ENCODE assay signal across 1 mouse cellular context in the genomic region with DNA sequence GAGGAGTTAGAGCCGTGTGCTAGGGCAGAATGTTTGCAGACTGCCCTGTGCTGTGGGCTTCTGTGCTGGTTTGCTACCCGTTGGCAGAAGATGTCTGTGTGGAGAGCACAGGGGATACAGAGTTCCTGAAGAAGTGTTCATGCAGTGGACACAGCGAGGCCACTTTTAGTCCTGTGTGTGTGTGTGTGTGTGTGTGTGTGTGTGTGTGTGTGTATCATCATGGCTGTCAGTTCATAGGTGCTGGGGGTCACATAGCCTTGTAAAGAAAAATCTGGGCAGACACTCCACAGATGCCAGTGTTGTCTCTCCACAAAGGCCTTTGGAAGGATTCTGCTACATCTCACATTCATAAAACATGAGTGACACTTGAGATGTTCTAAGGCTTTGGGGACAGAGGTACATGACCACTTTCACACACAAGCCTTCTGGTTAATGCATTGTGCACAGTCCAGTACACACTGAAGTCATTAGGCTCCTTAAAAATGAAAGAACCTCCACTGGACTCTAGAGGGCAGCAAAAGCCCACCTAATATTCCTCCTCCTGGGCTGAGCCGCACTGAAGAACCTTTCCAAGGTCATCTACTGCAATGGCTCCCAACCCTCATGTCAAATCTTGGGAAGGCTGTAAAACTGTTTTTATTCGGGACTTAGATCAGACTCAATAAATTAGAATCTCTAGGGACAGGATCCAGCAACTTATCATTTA.
A peak's percentile ranks its signal among the peaks of the same experiment; 100 is the strongest.
TF ChIP-seq lines count a peak whose summit lies in the region.

No protein-coding gene starts in this region.

TF ChIP-seq in CH12.LX, 34 proteins besides CTCF, POLR2A, EP300 and RAD21:
- TF ChIP-seq PAX5 (IDR thresholded peaks at IDR 0.05; ENCODE audit: low read length) (no peak), ELF1 (IDR thresholded peaks at IDR 0.05; ENCODE audit: low read depth, low read length) (no peak), TCF12 (IDR thresholded peaks at IDR 0.05; ENCODE audit: low read depth, low read length) (no peak), SMC3 (IDR thresholded peaks at IDR 0.05; ENCODE audit: low read depth, low read length) (peak; percentile 79), RCOR1 (conservative IDR thresholded peaks at IDR 0.05; ENCODE audit: low read depth, low read length) (no peak), MAZ (IDR thresholded peaks at IDR 0.05; ENCODE audit: low read depth, low read length) (no peak), JUND (conservative IDR thresholded peaks at IDR 0.05; ENCODE audit: low read depth, low read length) (0 out of 2 replicates have a peak, but pooled peaks have one; percentile 11), IRF4 (IDR thresholded peaks at IDR 0.05; ENCODE audit: low read depth, low read length) (no peak), NELFE (IDR thresholded peaks at IDR 0.05; ENCODE audit: low read depth, low read length) (no peak), USF2 (conservative IDR thresholded peaks at IDR 0.05; ENCODE audit: low read depth, low read length) (no peak), MAFK (IDR thresholded peaks at IDR 0.05; ENCODE audit: insufficient replicate concordance, low read length) (no peak), E2F4 (IDR thresholded peaks at IDR 0.05; ENCODE audit: insufficient replicate concordance, low read depth, low read length) (no peak), ZKSCAN1 (IDR thresholded peaks at IDR 0.05; ENCODE audit: borderline replicate concordance, low read depth, low read length) (no peak), GABPA (IDR thresholded peaks at IDR 0.05; ENCODE audit: insufficient replicate concordance, low read depth, low read length) (no peak), ZC3H11A (IDR thresholded peaks at IDR 0.05; ENCODE audit: low read depth, low read length) (no peak), JUN (IDR thresholded peaks at IDR 0.05; ENCODE audit: insufficient read depth, low read depth, low read length) (no peak), ETS1 (conservative IDR thresholded peaks at IDR 0.05; ENCODE audit: low read depth, low read length) (no peak)
